In the genomic region with DNA sequence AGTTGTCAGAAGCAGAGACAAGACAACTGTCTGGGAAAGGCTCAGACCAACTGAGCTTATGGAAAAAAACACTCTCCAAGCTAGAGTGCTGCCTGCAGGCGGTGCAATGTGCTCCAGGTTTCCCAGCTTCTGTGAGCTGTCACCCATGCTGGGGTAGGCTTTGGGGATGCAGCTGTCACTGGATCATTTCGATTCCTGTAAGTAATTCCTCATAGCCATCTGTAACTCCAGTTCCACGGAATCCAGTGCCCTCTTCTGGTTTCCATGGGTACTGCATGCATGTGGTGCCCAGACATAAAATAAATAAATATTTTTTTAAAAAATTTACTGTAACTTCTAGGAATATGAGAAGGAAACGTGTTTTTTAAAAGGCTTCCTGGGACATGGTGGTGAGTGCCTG, we compare ENCODE assay signal across 8 mouse cellular contexts. TPM values are rescaled to one million over a fixed set of nuclear protein-coding genes. Genes with fewer than 3 reads are reported as not detected.
A peak's percentile ranks its signal among the peaks of the same experiment; 100 is the strongest.
DNase-seq lines count a peak whose midpoint lies in the region; ATAC-seq lines count a peak whose summit lies in the region.

No protein-coding gene starts in this region.

- DNase-seq in ovary, postnatal 14 days (ENCODE audit: low spot score) = peak; percentile 51
- no peak for DNase-seq in ovary, postnatal 36 days (ENCODE audit: low spot score)
- peak; percentile 34 for DNase-seq in brain, embryonic 18.5 days (ENCODE audit: low read depth, low spot score)
- DNase-seq in induced T-regulatory cell, adult 2 months (ENCODE audit: low read depth) = peak; percentile 52
- peak; percentile 79 for DNase-seq in limb, embryonic 11.5 days (ENCODE audit: low spot score)

- H3K4me3 ChIP-seq in forebrain, embryonic 13.5 days = no peak overlapping the region
- no peak overlapping the region for H3K4me3 ChIP-seq in limb, embryonic 11.5 days (ENCODE audit: low read depth, low read length)
- H3K4me3 ChIP-seq in neural tube, embryonic 12.5 days = no peak overlapping the region

- ATAC-seq in forebrain, embryonic 13.5 days = peak; percentile 94
- ATAC-seq in limb, embryonic 11.5 days (ENCODE audit: insufficient number of reproducible peaks, low FRiP score, low TSS enrichment, low read depth) = no peak
- 0 out of 2 replicates have a peak, but pooled peaks have one; percentile 41 for ATAC-seq in neural tube, embryonic 12.5 days (ENCODE audit: low FRiP score, low read depth)
- ATAC-seq in erythroblast, adult 5-6 weeks (replicated peaks; ENCODE audit: low FRiP score, poor library complexity, severe bottlenecking) = no peak

- H3K9me3 ChIP-seq in forebrain, embryonic 13.5 days (replicated peaks) = no peaks in the 10 kb centered on the region
- H3K9me3 ChIP-seq in limb, embryonic 11.5 days (ENCODE audit: control insufficient read depth, low read length) = no peaks in the 10 kb centered on the region
- no peaks in the 10 kb centered on the region for H3K9me3 ChIP-seq in neural tube, embryonic 12.5 days

- no peak overlapping the region for H3K27ac ChIP-seq in forebrain, embryonic 13.5 days
- H3K27ac ChIP-seq in limb, embryonic 11.5 days (replicated peaks; ENCODE audit: low read depth, low read length) = no peak overlapping the region
- no peak overlapping the region for H3K27ac ChIP-seq in neural tube, embryonic 12.5 days

- 9% methylated on average over 4 of the region's 4 CpGs for WGBS in forebrain, embryonic 13.5 days
- 29% methylated on average over 4 of the region's 4 CpGs for WGBS in limb, embryonic 11.5 days
- 19% methylated on average over 4 of the region's 4 CpGs for WGBS in neural tube, embryonic 12.5 days

- H3K27me3 ChIP-seq in forebrain, embryonic 13.5 days = peaks cover 4% of the 10 kb centered on the region; the same call in 1 of the 2 replicates
- H3K27me3 ChIP-seq in limb, embryonic 11.5 days (ENCODE audit: control insufficient read depth, insufficient read depth, low read length) = no peaks in the 10 kb centered on the region
- H3K27me3 ChIP-seq in neural tube, embryonic 12.5 days (replicated peaks) = no peaks in the 10 kb centered on the region

- H3K4me2 ChIP-seq in forebrain, embryonic 13.5 days = no peak overlapping the region
- no peak overlapping the region for H3K4me2 ChIP-seq in limb, embryonic 11.5 days (ENCODE audit: low read depth, severe bottlenecking)
- H3K4me2 ChIP-seq in neural tube, embryonic 12.5 days (replicated peaks) = no peak overlapping the region

- no peaks in the 10 kb centered on the region for H3K36me3 ChIP-seq in forebrain, embryonic 13.5 days (ENCODE audit: poor library complexity, severe bottlenecking)
- no peaks in the 10 kb centered on the region for H3K36me3 ChIP-seq in limb, embryonic 11.5 days (ENCODE audit: control insufficient read depth, insufficient read depth, low read length)
- no peaks in the 10 kb centered on the region for H3K36me3 ChIP-seq in neural tube, embryonic 12.5 days

- no peaks in the 10 kb centered on the region for H3K4me1 ChIP-seq in forebrain, embryonic 13.5 days
- H3K4me1 ChIP-seq in limb, embryonic 11.5 days (ENCODE audit: control insufficient read depth, insufficient read depth, low read length) = no peaks in the 10 kb centered on the region
- H3K4me1 ChIP-seq in neural tube, embryonic 12.5 days = no peaks in the 10 kb centered on the region

- no peak overlapping the region for H3K9ac ChIP-seq in forebrain, embryonic 13.5 days
- no peak overlapping the region for H3K9ac ChIP-seq in limb, embryonic 11.5 days (ENCODE audit: low read length)
- no peak overlapping the region for H3K9ac ChIP-seq in neural tube, embryonic 12.5 days

RNA-seq across cellular contexts. Expression of a gene that starts 5.2 kb away (rescaled TPM):
- polyA plus RNA-seq in forebrain, embryonic 13.5 days (2015; fragmentation: Nextera tagmentation; extraction: Ambion mirVana) = not detected in 2 replicates
- polyA plus RNA-seq in limb, embryonic 11.5 days (2014; fragmentation: Nextera tagmentation; extraction: Ambion mirVana) = not detected in 2 replicates
- polyA plus RNA-seq in neural tube, embryonic 12.5 days (2016; fragmentation: Nextera tagmentation; extraction: Ambion mirVana) = not detected in 2 replicates
- not detected in 2 replicates for total RNA-seq in erythroblast, adult 5-6 weeks (2015; ENCODE audit: low replicate concordance)
- total RNA-seq in erythroblast, adult 5-6 weeks (2017; ENCODE audit: low replicate concordance) = not detected in 2 replicates

RNA-seq across cellular contexts. Expression of a gene that starts 10.0 kb away (rescaled TPM):
- 5.3 and 6.1 TPM in 2 replicates for polyA plus RNA-seq in forebrain, embryonic 13.5 days (2015; fragmentation: Nextera tagmentation; extraction: Ambion mirVana)
- 3.7 and 5.6 TPM in 2 replicates for polyA plus RNA-seq in limb, embryonic 11.5 days (2014; fragmentation: Nextera tagmentation; extraction: Ambion mirVana)
- 8.4 and 9.1 TPM in 2 replicates for polyA plus RNA-seq in neural tube, embryonic 12.5 days (2016; fragmentation: Nextera tagmentation; extraction: Ambion mirVana)
- 35.1 and 46.1 TPM in 2 replicates for total RNA-seq in erythroblast, adult 5-6 weeks (2015; ENCODE audit: low replicate concordance)
- total RNA-seq in erythroblast, adult 5-6 weeks (2017; ENCODE audit: low replicate concordance) = 34.8 and 45.1 TPM in 2 replicates

Comparison
In these comparisons a context has a peak if more than half of its experiments do, and no peak if none do; other contexts are left out.
1. ATAC-seq: peak in forebrain, embryonic 13.5 days (single experiment) and neural tube, embryonic 12.5 days (single experiment); none in limb, embryonic 11.5 days (single experiment) and erythroblast, adult 5-6 weeks (single experiment).